Mouse (Mus musculus): ENCODE measurements around the gene Fig4. TPM values are rescaled to one million over a fixed set of nuclear protein-coding genes. Genes with fewer than 3 reads are reported as not detected.

The Fig4 gene
- polyA plus RNA-seq, 1 experiment from 2014 or later: 10.1 TPM

DNA sequence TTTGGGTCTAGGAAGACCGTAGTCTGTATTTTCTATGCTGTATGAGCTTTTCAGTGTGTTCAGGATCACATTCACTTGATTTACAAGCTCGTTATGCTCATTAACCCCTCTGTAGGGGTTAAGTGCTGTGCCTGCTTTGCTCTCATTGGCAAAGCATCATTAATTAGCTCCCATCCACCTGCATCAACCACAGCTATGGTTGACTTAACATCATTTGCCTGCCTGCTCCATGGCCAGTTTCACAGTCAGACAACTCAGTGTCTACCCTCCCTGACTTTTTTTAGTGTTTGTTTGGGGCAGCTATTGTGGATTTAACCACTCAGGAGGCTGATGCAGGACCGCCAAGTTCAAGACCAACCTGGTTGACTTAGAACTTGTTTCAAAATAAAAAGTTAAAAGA lies 119.1 kb downstream of the Fig4 start:
- H3K4me3 ChIP-seq (ENCODE audit: low read depth, low read length): no peak overlapping the region
- no peaks in the 10 kb centered on the region for H3K9me3 ChIP-seq (ENCODE audit: control insufficient read depth, low read length)
- no peak overlapping the region for H3K4me2 ChIP-seq (replicated peaks; ENCODE audit: low read depth)
- ATAC-seq (ENCODE audit: low FRiP score, low TSS enrichment) (no peak), DNase-seq (ENCODE audit: low spot score) (peak; percentile 2)
- no peaks in the 10 kb centered on the region for H3K4me1 ChIP-seq (replicated peaks; ENCODE audit: control insufficient read depth, insufficient read depth)
- no peak overlapping the region for H3K27ac ChIP-seq (replicated peaks)
- WGBS: 87% methylated on average over 3 of the region's 3 CpGs
- no peak overlapping the region for H3K9ac ChIP-seq (ENCODE audit: low read length)
- H3K36me3 ChIP-seq (ENCODE audit: control insufficient read depth, insufficient read depth, low read length): 0 out of 2 replicates have a peak, but pooled peaks cover 2% of the 10 kb centered on the region
- no peak for TF ChIP-seq EP300 (optimal IDR thresholded peaks at IDR 0.05)
- TF ChIP-seq CTCF (IDR thresholded peaks at IDR 0.05; ENCODE audit: low read depth): no peak
- H3K27me3 ChIP-seq (ENCODE audit: control insufficient read depth, insufficient read depth, low read length): no peaks in the 10 kb centered on the region

DNA sequence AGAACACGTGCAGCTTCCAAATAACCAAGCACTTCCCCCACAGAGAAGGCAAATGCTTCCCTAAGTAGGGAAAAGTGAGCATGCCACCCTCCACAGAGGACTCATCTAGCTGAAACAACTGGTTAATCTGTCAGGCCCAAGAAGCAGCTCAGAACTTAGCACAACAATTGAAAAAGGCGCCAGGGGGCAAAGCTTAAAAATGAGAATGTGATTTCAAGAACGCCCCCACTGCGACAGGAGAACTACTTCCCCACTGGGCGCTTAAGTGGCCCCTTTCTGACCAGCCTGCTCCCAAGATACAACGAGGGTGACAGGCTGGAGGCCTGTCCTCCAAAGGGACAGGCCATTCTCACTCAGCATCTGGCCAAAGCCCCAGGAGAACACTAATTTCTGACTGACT lies 120.4 kb downstream of the Fig4 start:
- DNase-seq (ENCODE audit: low spot score) (peak; percentile 2), ATAC-seq (ENCODE audit: low FRiP score, low TSS enrichment) (no peak)
- Histone ChIP-seq H3K9ac (ENCODE audit: low read length) (no peak overlapping the region), H3K36me3 (ENCODE audit: control insufficient read depth, insufficient read depth, low read length) (0 out of 2 replicates have a peak, but pooled peaks cover 2% of the 10 kb centered on the region), H3K27ac (replicated peaks) (no peak overlapping the region), H3K4me3 (ENCODE audit: low read depth, low read length) (no peak overlapping the region), H3K4me2 (replicated peaks; ENCODE audit: low read depth) (no peak overlapping the region), H3K4me1 (replicated peaks; ENCODE audit: control insufficient read depth, insufficient read depth) (no peaks in the 10 kb centered on the region), H3K9me3 (ENCODE audit: control insufficient read depth, low read length) (no peaks in the 10 kb centered on the region), H3K27me3 (ENCODE audit: control insufficient read depth, insufficient read depth, low read length) (no peaks in the 10 kb centered on the region)
- 37% methylated on average over 6 of the region's 6 CpGs for WGBS
- no peak for TF ChIP-seq CTCF (IDR thresholded peaks at IDR 0.05; ENCODE audit: low read depth)
- no peak for TF ChIP-seq EP300 (optimal IDR thresholded peaks at IDR 0.05)

DNA sequence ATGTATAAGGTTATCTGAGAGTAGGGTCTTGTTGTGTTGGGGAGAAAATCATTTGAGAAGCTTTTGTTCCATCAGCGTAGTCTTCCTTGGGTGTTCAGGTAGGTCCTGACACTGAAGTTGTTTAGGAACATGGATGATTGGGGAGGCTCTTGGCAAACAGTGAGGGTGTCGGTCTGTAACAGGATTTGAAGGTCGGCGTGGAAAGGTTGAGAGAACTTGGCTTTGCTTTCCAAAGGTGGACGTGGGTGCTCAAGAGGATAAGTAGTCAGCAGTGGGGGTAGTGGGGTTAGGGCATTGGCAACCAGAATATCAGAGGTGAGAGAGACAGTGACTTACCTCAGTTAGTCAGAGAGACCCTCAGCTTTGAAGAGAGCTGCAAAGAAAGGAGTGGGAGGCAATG lies 136.9 kb downstream of the Fig4 start:
- peak; percentile 4 for DNase-seq (ENCODE audit: low spot score)

DNA sequence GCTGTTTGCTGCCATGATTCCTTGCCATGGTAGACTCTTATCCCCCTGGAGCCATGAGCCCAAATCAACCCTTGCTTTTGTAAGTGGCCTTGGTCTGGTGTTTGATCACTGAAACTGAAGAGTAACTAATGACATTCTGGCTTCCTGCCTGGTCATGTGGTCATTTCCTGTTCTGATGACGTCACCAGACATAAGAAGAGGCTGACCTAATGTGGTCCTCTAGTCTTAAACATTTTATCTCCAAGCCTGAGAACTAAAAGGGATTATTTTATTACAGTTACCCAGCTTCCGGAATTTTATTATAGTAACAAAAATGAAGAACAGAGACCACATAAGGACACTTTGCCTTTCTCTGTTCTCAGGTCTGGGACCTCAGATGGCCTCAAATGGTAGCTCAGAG lies 140.0 kb downstream of the Fig4 start:
- 64% methylated on average over 2 of the region's 2 CpGs for WGBS
- DNase-seq (ENCODE audit: low spot score): peak; percentile 3

More for the DNA sequence above, 136.9 kb downstream of the Fig4 start:
- Histone ChIP-seq H3K9ac (ENCODE audit: low read length) (no peak overlapping the region), H3K27me3 (ENCODE audit: control insufficient read depth, insufficient read depth, low read length) (no peaks in the 10 kb centered on the region), H3K27ac (replicated peaks) (no peak overlapping the region), H3K4me3 (ENCODE audit: low read depth, low read length) (no peak overlapping the region), H3K4me1 (replicated peaks; ENCODE audit: control insufficient read depth, insufficient read depth) (no peaks in the 10 kb centered on the region), H3K4me2 (replicated peaks; ENCODE audit: low read depth) (no peak overlapping the region), H3K9me3 (ENCODE audit: control insufficient read depth, low read length) (no peaks in the 10 kb centered on the region), H3K36me3 (ENCODE audit: control insufficient read depth, insufficient read depth, low read length) (no peaks in the 10 kb centered on the region)
- no peak for ATAC-seq (ENCODE audit: low FRiP score, low TSS enrichment)
- no peak for TF ChIP-seq CTCF (IDR thresholded peaks at IDR 0.05; ENCODE audit: low read depth)
- no peak for TF ChIP-seq EP300 (optimal IDR thresholded peaks at IDR 0.05)
- WGBS: 75% methylated on average over 5 of the region's 5 CpGs

DNA sequence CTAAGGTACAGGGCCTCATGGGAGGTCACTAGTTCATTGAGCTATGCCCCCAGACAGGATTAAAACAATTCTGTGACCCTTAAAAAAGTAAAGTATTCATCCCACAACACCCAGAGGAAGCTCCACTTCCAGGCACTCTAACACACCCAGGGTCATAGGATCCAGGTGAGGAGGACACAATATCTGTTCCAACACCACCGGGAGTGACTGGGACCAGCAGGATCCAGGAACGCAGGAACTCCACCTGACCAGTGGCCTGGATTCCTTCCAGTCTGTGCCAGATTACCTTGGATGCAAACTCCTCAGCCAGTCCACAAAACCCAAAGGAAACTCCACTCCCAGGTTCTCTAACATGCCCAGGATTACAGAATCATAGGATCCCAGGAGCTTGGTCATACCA lies 145.8 kb downstream of the Fig4 start:
- Histone ChIP-seq H3K9ac (ENCODE audit: low read length) (no peak overlapping the region), H3K36me3 (ENCODE audit: control insufficient read depth, insufficient read depth, low read length) (no peaks in the 10 kb centered on the region), H3K4me1 (replicated peaks; ENCODE audit: control insufficient read depth, insufficient read depth) (no peaks in the 10 kb centered on the region), H3K27ac (replicated peaks) (no peak overlapping the region), H3K9me3 (ENCODE audit: control insufficient read depth, low read length) (no peaks in the 10 kb centered on the region), H3K27me3 (ENCODE audit: control insufficient read depth, insufficient read depth, low read length) (no peaks in the 10 kb centered on the region), H3K4me2 (replicated peaks; ENCODE audit: low read depth) (no peak overlapping the region), H3K4me3 (ENCODE audit: low read depth, low read length) (no peak overlapping the region)
- TF ChIP-seq EP300 (optimal IDR thresholded peaks at IDR 0.05): no peak
- no peak for TF ChIP-seq CTCF (IDR thresholded peaks at IDR 0.05; ENCODE audit: low read depth)
- DNase-seq (ENCODE audit: low spot score) (peak; percentile 8), ATAC-seq (ENCODE audit: low FRiP score, low TSS enrichment) (no peak)
- WGBS: 82% methylated on average over 2 of the region's 2 CpGs

More for the DNA sequence above, 140.0 kb downstream of the Fig4 start:
- H3K4me2 ChIP-seq (replicated peaks; ENCODE audit: low read depth): no peak overlapping the region
- no peaks in the 10 kb centered on the region for H3K27me3 ChIP-seq (ENCODE audit: control insufficient read depth, insufficient read depth, low read length)
- H3K36me3 ChIP-seq (ENCODE audit: control insufficient read depth, insufficient read depth, low read length): no peaks in the 10 kb centered on the region
- no peak overlapping the region for H3K4me3 ChIP-seq (ENCODE audit: low read depth, low read length)
- TF ChIP-seq EP300 (optimal IDR thresholded peaks at IDR 0.05): no peak
- no peak for TF ChIP-seq CTCF (IDR thresholded peaks at IDR 0.05; ENCODE audit: low read depth)
- H3K27ac ChIP-seq (replicated peaks): no peak overlapping the region
- no peak for ATAC-seq (ENCODE audit: low FRiP score, low TSS enrichment)
- H3K4me1 ChIP-seq (replicated peaks; ENCODE audit: control insufficient read depth, insufficient read depth): no peaks in the 10 kb centered on the region
- H3K9me3 ChIP-seq (ENCODE audit: control insufficient read depth, low read length): no peaks in the 10 kb centered on the region
- H3K9ac ChIP-seq (ENCODE audit: low read length): no peak overlapping the region

DNA sequence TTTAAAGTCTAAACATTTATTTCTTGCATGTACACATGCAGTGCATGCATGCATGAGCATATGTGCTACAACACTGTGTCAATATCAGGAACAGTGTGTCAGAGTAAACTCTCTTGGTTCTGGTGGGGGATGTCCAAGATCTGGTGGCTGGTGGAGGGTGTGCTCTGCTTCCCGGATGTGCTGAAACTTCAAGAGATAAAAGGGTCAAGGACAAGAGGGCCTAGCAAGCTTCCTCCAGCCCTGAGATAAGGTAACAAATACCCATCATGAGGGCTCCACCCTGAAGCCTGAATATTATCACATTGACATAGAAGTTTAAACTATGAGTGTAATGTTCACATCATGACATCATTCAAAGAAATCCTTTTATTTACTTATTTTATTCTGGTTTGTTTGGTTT lies 146.4 kb downstream of the Fig4 start:
- Histone ChIP-seq H3K9ac (ENCODE audit: low read length) (no peak overlapping the region), H3K4me2 (replicated peaks; ENCODE audit: low read depth) (no peak overlapping the region), H3K27ac (replicated peaks) (no peak overlapping the region), H3K4me3 (ENCODE audit: low read depth, low read length) (no peak overlapping the region), H3K4me1 (replicated peaks; ENCODE audit: control insufficient read depth, insufficient read depth) (no peaks in the 10 kb centered on the region), H3K27me3 (ENCODE audit: control insufficient read depth, insufficient read depth, low read length) (no peaks in the 10 kb centered on the region), H3K36me3 (ENCODE audit: control insufficient read depth, insufficient read depth, low read length) (no peaks in the 10 kb centered on the region), H3K9me3 (ENCODE audit: control insufficient read depth, low read length) (no peaks in the 10 kb centered on the region)
- no peak for DNase-seq (ENCODE audit: low spot score)
- ATAC-seq (ENCODE audit: low FRiP score, low TSS enrichment): no peak
- TF ChIP-seq CTCF (IDR thresholded peaks at IDR 0.05; ENCODE audit: low read depth) (no peak), EP300 (optimal IDR thresholded peaks at IDR 0.05) (no peak)
- 50% methylated on average over 1 of the region's 1 CpGs for WGBS

All from stomach, postnatal 0 days (tissue).